Mouse (Mus musculus): ENCODE results near the gene Cfap99.

Cfap99 gene

GRCm38 (mm10) chr5:34335539-34336096 lies 47.2 kb downstream of the Cfap99 start:
- no peak for DNase-seq

- peak; percentile 99 for DNase-seq
These were observed 47.8 kb downstream of the Cfap99 start, which contains the start of gene Rnf4 for GRCm38 (mm10) chr5:34336097-34336774. Gene Rnf4, plus strand, starts transcription at chr5:34336289.

DNA sequence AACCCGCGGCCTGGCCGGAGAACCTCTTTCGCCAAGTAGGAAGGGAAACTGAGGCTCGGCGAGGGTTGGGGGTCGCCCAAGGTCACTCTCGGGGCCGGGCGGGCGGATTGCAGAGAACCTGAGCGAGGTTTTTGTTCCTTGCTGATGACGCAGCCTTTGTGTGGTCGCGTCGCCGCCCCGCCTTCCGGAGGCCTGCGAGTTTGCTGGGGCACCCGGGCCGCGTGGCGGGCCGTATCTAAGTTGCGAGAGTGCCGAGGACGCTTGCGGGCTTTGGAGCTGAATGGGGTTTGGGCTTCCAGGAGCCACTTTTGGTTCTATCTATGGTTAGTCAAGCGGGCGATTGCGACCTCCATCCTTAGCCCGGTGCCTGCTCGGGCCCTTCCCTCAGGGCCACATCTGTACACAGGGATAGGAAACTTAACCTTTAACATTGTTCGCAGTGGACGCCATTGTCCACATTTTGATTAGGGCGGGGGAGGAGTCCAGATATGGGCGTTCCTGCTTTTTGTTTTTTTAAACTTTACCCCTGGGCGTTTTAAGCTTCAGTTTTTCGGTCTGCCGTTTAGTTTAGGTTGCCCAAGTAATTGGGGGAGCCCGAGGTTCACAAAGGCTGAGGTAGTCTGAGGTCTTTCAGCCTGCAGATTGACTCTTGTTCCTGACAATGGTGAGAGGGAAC lies 48.5 kb downstream of the Cfap99 start:
- DNase-seq = peak; percentile 81

DNA sequence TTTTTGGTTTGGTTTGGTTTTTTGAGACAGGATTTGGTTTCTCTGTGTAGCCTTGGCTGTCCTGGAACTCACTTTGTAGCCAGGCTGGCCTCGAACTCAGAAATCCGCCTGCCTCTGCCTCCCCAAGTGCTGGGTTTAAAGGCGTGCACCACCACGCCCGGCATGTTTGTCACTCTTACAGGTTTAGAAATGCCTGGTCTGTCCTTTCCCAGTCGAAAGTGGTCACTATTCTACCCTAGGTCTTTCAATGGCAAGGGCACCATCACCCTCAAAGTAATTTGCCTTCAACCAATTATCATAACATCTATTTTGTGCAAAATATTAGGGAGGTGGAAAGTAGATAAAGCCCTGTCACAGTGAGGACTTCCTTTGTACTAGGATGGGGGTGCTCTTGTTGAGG lies 51.8 kb downstream of the Cfap99 start:
- DNase-seq = no peak

GRCm38 (mm10) chr5:34352084-34352631 lies 63.8 kb downstream of the Cfap99 start:
- no peak for DNase-seq

DNA sequence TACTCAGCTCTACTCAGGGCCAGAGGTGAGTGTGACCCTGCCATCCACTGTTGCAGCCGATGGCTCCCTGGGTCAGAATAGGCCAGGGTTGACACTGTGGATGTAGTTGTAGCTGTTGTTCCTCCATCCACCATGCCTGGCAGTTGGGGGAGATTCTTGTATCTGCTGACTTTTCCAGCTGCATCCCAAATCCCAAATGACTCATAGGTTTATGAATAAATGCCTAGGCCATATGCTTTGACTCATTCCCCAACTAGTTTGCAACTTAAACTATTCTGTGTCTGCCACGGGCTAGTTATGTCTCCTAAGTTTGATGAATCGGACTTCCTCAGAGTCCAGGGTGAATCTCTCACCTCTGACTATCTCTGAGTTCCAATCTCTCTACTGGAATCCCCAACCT lies 71.9 kb downstream of the Cfap99 start:
- no peak for DNase-seq

- DNase-seq = no peak
These were observed 74.7 kb downstream of the Cfap99 start for GRCm38 (mm10) chr5:34363115-34363514.

DNA sequence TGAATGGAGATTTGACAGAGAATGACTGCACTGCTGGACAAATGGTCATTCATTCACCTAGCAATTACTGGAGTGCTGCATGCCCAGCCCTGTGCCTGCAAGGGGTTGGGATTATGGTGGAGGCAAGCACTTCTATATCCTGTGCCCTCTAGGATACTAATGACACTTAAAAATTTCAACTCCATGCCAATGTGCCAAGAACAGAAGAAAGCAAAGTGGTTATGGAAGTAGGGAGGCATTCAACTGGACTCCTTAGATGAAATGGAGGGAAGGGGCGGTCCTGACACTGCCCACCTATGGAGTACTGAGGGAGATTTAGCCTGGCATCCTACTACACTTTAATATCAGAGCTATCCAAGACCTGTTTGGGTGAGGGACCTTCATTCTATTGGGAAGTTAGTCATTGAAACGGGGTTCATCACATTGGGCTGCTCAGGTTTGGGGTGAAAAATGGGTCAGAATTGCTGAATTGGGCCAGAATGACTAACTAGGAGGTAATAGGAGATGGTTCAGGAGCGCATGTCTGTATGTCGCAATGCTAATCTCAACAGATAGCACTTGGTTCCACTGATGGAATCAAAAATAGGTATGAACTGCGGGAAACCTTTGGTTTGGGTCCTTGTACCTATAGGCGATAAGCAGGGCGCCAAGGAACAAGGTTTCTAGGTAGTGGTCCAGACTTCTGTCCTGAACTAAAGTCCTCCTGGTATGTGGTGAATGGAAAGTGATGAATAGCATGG lies 80.3 kb downstream of the Cfap99 start:
- DNase-seq = no peak

- peak; percentile 99 for DNase-seq
These were observed 81.1 kb downstream of the Cfap99 start, which contains the start of gene Fam193a for GRCm38 (mm10) chr5:34369341-34370021. Gene Fam193a, plus strand, starts transcription at chr5:34369933.

- DNase-seq = peak; percentile 70
These were observed 81.8 kb downstream of the Cfap99 start for GRCm38 (mm10) chr5:34370022-34370823.

- no peak for DNase-seq
These were observed 82.4 kb downstream of the Cfap99 start for GRCm38 (mm10) chr5:34370840-34371239.

GRCm38 (mm10) chr5:34372141-34372540 lies 83.7 kb downstream of the Cfap99 start:
- no peak for DNase-seq

- DNase-seq = no peak
These were observed 84.1 kb downstream of the Cfap99 start for GRCm38 (mm10) chr5:34372541-34372940.

All from thymus, postnatal 4 days (tissue).